Mouse (Mus musculus): ENCODE results near the gene Zcwpw1. TPM values are rescaled to one million over a fixed set of nuclear protein-coding genes. Genes with fewer than 3 reads are reported as not detected.
"Not testable (repeated sequence)": the region's sequence is repeated elsewhere in the genome, so short reads cannot be mapped to it uniquely, and the experiment has no call there.

The Zcwpw1 gene
- total RNA-seq, 2 experiments from 2014 or later = 5.7 to 8.1 TPM

GRCm38 (mm10) chr5:137747326-137747961 lies 40.2 kb upstream of the Zcwpw1 start:
- DNase-seq (ENCODE audit: low spot score in 2 of 2) = no peak
- Histone ChIP-seq H3K4me3 (peak overlapping the region; percentile 82), H3K27ac (peak overlapping the region; percentile 93)
- peak; percentile 39 for TF ChIP-seq CTCF (conservative IDR thresholded peaks at IDR 0.05)

GRCm38 (mm10) chr5:137748130-137748770 lies 39.3 kb upstream of the Zcwpw1 start:
- peak overlapping the region; percentile 93; the same call in 1 of the 2 replicates for H3K27ac ChIP-seq
- DNase-seq (ENCODE audit: low spot score in 2 of 2) = no peak
- TF ChIP-seq CTCF (conservative IDR thresholded peaks at IDR 0.05) = no peak
- H3K4me3 ChIP-seq = peak overlapping the region; percentile 82

DNA sequence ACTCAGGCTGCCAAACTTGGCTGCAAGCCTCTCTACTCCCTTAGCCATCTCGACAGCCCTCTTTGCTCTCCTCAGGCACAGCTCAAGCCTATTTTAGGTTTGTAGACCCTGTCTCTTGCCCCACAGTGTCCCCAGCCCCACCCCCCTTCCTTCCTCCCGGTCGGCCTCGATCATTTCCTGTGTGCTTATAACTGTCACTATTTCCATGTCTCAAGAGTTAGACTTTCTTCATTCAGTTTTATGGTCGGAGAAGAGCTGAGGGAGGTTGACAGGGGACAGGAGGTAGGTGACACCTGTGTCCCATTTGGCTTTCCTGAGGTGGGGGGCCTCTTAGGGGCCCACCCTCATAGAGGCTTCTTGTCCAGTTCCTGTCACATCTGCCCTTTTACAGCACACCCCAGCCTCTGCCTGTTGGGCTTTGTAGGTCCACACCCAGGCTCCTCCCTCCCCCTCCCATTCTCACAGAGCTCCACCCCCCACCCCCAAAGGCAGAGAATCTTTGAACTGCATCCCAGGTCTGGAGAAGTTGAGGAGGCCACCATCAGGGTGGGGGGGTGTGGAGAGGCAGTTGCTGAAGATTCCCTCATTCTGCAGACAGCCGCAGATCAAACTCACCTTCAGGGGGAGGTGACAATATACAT lies 38.3 kb upstream of the Zcwpw1 start:
- DNase-seq (ENCODE audit: low spot score in 2 of 2) = no peak
- Histone ChIP-seq H3K4me3 (peak overlapping the region; percentile 13; the same call in 1 of the 2 replicates), H3K27ac (peak overlapping the region; percentile 39; the same call in 1 of the 2 replicates)
- TF ChIP-seq CTCF (conservative IDR thresholded peaks at IDR 0.05) = no peak

GRCm38 (mm10) chr5:137750212-137750611 lies 37.4 kb upstream of the Zcwpw1 start:
- DNase-seq (ENCODE audit: low spot score in 2 of 2); H3K4me3 ChIP-seq; H3K27ac ChIP-seq: not testable (repeated sequence)

DNA sequence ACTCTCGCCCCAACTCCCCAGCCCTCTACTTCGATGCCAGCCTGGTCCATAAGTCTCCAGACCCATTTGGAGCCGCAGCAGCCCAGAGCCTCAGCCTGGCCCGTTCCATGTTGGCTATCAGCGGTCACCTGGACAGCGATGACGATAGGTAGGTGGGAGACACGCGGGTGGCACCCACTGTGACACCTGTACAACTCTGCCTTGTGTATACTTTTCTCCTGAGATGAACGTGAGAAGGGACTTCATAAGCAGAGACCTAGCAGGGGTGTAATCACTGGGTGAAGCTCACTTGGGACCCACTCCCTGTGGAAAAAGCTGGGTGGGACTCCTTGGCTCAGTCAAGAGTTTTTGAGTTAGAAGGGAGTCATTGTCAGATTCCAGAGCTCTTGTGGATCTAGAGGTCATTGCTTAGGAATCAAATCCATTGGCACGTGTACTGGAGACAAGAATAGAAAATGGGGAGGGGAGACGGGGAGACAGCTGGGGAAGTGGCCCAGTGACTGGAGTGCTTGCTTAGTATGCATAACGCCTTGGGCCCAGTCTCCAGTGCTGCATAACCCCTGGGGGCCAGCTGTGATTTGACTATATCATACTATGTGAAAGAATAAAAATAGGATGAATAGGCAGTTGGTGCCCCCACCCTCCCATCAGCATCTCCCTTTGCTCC lies 36.2 kb upstream of the Zcwpw1 start:
- Histone ChIP-seq H3K27ac (no peak overlapping the region), H3K4me3 (no peak overlapping the region)
- no peak for DNase-seq (ENCODE audit: low spot score in 2 of 2)
- TF ChIP-seq CTCF (conservative IDR thresholded peaks at IDR 0.05) = no peak

- Histone ChIP-seq H3K27ac (no peak overlapping the region), H3K4me3 (no peak overlapping the region)
- no peak for DNase-seq (ENCODE audit: low spot score in 2 of 2)
- no peak for TF ChIP-seq CTCF (conservative IDR thresholded peaks at IDR 0.05)
Observed at GRCm38 (mm10) chr5:137751988-137752387, 35.6 kb upstream of the Zcwpw1 start.

DNA sequence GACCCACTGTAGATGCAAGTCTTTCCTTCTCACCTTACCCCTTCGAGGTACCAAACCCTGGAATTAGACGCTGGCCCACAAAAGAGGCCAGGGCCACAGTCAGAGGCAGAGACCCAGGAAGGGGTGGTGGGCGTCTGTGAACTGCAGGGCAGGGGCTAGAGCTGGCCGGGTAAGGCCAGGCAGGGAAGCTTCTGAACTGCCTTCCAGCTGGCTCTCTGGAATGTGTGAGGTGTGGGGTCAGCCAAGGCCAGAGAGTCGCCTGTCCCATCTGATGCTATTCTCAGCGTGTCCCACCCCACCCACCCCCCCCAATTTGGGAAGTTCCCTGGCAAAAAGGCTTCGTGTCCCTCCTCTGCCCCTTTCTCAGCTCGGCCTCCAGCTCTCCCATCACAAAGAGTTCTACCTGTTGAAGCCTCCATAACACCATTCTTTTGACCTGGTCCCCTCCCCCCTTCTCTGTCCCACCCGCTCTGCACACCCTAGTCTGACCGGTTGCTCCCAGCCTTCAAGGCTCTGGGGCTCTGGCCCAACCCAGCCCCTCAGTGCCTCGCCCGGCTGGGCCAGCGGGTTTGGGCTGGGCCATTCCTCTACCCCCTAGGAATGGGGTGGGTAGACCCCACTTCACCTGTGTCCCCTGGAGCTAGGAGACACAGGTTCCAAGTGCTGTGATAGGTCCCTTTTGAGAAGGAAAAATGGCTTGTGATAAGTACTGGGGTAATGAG lies 34.3 kb upstream of the Zcwpw1 start:
- no peak for DNase-seq (ENCODE audit: low spot score in 2 of 2)
- no peak overlapping the region for H3K27ac ChIP-seq
- no peak for TF ChIP-seq CTCF (conservative IDR thresholded peaks at IDR 0.05)
- no peak overlapping the region for H3K4me3 ChIP-seq

- DNase-seq (ENCODE audit: low spot score in 2 of 2) = no peak
- no peak for TF ChIP-seq CTCF (conservative IDR thresholded peaks at IDR 0.05)
- H3K27ac ChIP-seq = peak overlapping the region; percentile 51; the same call in 1 of the 2 replicates
Observed at GRCm38 (mm10) chr5:137755425-137755824, 32.2 kb upstream of the Zcwpw1 start.

GRCm38 (mm10) chr5:137756106-137756505 lies 31.5 kb upstream of the Zcwpw1 start:
- no peak for DNase-seq (ENCODE audit: low spot score in 2 of 2)
- Histone ChIP-seq H3K4me3 (no peak overlapping the region), H3K27ac (peak overlapping the region; percentile 51; the same call in 1 of the 2 replicates)
- no peak for TF ChIP-seq CTCF (conservative IDR thresholded peaks at IDR 0.05)

More at GRCm38 (mm10) chr5:137755425-137755824, 32.2 kb upstream of the Zcwpw1 start:
- no peak overlapping the region for H3K4me3 ChIP-seq

DNA sequence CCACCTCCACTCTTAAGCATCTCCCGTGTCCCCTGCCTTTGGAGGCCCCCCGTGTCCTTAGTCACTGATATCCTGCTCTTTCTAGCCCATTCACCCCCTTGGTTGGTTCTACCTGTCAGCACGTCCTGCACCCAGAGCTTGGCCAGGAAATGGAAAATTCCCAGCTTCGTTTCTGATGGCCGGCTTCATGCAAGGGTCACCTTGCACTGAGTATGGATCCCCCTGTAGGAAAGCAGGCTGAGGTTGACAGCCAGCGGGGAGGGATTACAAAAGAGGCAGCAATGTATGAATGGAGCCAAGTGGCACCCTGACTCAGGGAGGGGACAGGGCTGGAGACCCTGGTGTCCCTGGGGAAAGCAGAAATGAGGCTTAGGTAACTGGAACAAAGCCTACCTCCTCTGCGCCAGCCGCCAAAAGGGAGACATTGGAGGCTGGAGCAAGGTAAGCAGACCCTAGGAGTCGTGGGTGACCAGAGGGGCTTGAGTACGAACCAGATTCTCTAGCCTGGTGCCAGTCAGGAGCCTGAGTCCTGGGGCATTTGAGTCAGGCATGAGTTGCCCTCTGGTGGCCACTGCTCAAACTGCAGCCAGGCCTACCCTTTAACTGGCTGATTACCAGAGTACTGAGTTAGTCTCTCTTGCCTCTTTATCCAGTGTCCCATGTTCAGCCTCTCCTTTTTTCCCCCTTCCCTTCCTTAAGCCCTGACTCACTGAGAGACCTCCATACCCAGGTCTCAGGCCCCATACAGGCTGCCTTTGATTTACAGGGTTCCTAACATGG lies 30.5 kb upstream of the Zcwpw1 start:
- DNase-seq (ENCODE audit: low spot score in 2 of 2) = peak; percentile 82 to 91
- TF ChIP-seq CTCF (conservative IDR thresholded peaks at IDR 0.05) = peak; percentile 96
- Histone ChIP-seq H3K4me3 (no peak overlapping the region), H3K27ac (peak overlapping the region; percentile 67; the same call in 1 of the 2 replicates)

GRCm38 (mm10) chr5:137757887-137758286 lies 29.7 kb upstream of the Zcwpw1 start:
- H3K4me3 ChIP-seq = peak overlapping the region; percentile 59
- no peak for TF ChIP-seq CTCF (conservative IDR thresholded peaks at IDR 0.05)
- H3K27ac ChIP-seq = peak overlapping the region; percentile 96
- DNase-seq (ENCODE audit: low spot score in 2 of 2) = peak; percentile 85 to 93

Data from layer of hippocampus, adult 2 months (tissue).